Mouse (Mus musculus): ENCODE results near the gene Olfr140. TPM values are rescaled to one million over a fixed set of nuclear protein-coding genes. Genes with fewer than 3 reads are reported as not detected.

The Olfr140 gene
- polyA plus RNA-seq (2014; fragmentation: Illumina TruSeq; extraction: RNeasy Lipid Tissue Mini Kit (QIAGEN cat#74804); ENCODE audit: low read depth, low replicate concordance) = not detected

GRCm38 (mm10) chr2:90063494-90063893, at the start of gene Olfr140:
Olfr140 (minus strand) TSS chr2:90063594.

GRCm38 (mm10) chr2:90035037-90035436, 28.4 kb downstream of the Olfr140 start, which contains the start of gene Olfr1265:
Olfr1265 (plus strand) TSS chr2:90035337.

GRCm38 (mm10) chr2:90025477-90025876, 37.9 kb downstream of the Olfr140 start, which contains the start of gene Olfr1264:
Olfr1264 (minus strand) TSS chr2:90025577.

GRCm38 (mm10) chr2:90011831-90012230, 51.6 kb downstream of the Olfr140 start, which contains the start of gene Olfr1263:
Olfr1263 (plus strand) TSS chr2:90012131.

GRCm38 (mm10) chr2:89999845-90000244, 63.5 kb downstream of the Olfr140 start, which contains the start of gene Olfr1262:
Olfr1262 (plus strand) TSS chr2:90000145.

Other genes with a start within 250 kb of the Olfr140 start
- not detected for gene Olfr1256, start 222.0 kb downstream of the Olfr140 start, polyA plus RNA-seq (2014; fragmentation: Illumina TruSeq; extraction: RNeasy Lipid Tissue Mini Kit (QIAGEN cat#74804); ENCODE audit: low read depth, low replicate concordance)
- not detected for gene Olfr48, start 215.4 kb downstream of the Olfr140 start, polyA plus RNA-seq (2014; fragmentation: Illumina TruSeq; extraction: RNeasy Lipid Tissue Mini Kit (QIAGEN cat#74804); ENCODE audit: low read depth, low replicate concordance)
- not detected for gene Olfr1257, start 185.2 kb downstream of the Olfr140 start, polyA plus RNA-seq (2014; fragmentation: Illumina TruSeq; extraction: RNeasy Lipid Tissue Mini Kit (QIAGEN cat#74804); ENCODE audit: low read depth, low replicate concordance)
- gene Olfr1258, start 136.3 kb downstream of the Olfr140 start, polyA plus RNA-seq (2014; fragmentation: Illumina TruSeq; extraction: RNeasy Lipid Tissue Mini Kit (QIAGEN cat#74804); ENCODE audit: low read depth, low replicate concordance) = not detected
- not detected for gene Olfr1259, start 114.9 kb downstream of the Olfr140 start, polyA plus RNA-seq (2014; fragmentation: Illumina TruSeq; extraction: RNeasy Lipid Tissue Mini Kit (QIAGEN cat#74804); ENCODE audit: low read depth, low replicate concordance)
- not detected for gene Olfr1260, start 89.3 kb downstream of the Olfr140 start, polyA plus RNA-seq (2014; fragmentation: Illumina TruSeq; extraction: RNeasy Lipid Tissue Mini Kit (QIAGEN cat#74804); ENCODE audit: low read depth, low replicate concordance)
- gene Olfr1261, start 72.4 kb downstream of the Olfr140 start, polyA plus RNA-seq (2014; fragmentation: Illumina TruSeq; extraction: RNeasy Lipid Tissue Mini Kit (QIAGEN cat#74804); ENCODE audit: low read depth, low replicate concordance) = not detected
- gene Olfr1262, start 63.4 kb downstream of the Olfr140 start, polyA plus RNA-seq (2014; fragmentation: Illumina TruSeq; extraction: RNeasy Lipid Tissue Mini Kit (QIAGEN cat#74804); ENCODE audit: low read depth, low replicate concordance) = not detected
- gene Olfr1263, start 51.5 kb downstream of the Olfr140 start, polyA plus RNA-seq (2014; fragmentation: Illumina TruSeq; extraction: RNeasy Lipid Tissue Mini Kit (QIAGEN cat#74804); ENCODE audit: low read depth, low replicate concordance) = not detected
- gene Olfr1264, start 38.0 kb downstream of the Olfr140 start, polyA plus RNA-seq (2014; fragmentation: Illumina TruSeq; extraction: RNeasy Lipid Tissue Mini Kit (QIAGEN cat#74804); ENCODE audit: low read depth, low replicate concordance) = not detected
- gene Olfr1265, start 28.3 kb downstream of the Olfr140 start, polyA plus RNA-seq (2014; fragmentation: Illumina TruSeq; extraction: RNeasy Lipid Tissue Mini Kit (QIAGEN cat#74804); ENCODE audit: low read depth, low replicate concordance) = not detected
- gene Olfr1269, start 57.8 kb upstream of the Olfr140 start, polyA plus RNA-seq (2014; fragmentation: Illumina TruSeq; extraction: RNeasy Lipid Tissue Mini Kit (QIAGEN cat#74804); ENCODE audit: low read depth, low replicate concordance) = not detected
- gene Olfr32, start 78.7 kb upstream of the Olfr140 start, polyA plus RNA-seq (2014; fragmentation: Illumina TruSeq; extraction: RNeasy Lipid Tissue Mini Kit (QIAGEN cat#74804); ENCODE audit: low read depth, low replicate concordance) = not detected
- not detected for gene Olfr1270, start 89.5 kb upstream of the Olfr140 start, polyA plus RNA-seq (2014; fragmentation: Illumina TruSeq; extraction: RNeasy Lipid Tissue Mini Kit (QIAGEN cat#74804); ENCODE audit: low read depth, low replicate concordance)
- not detected for gene Olfr1506, start 160.9 kb upstream of the Olfr140 start, polyA plus RNA-seq (2014; fragmentation: Illumina TruSeq; extraction: RNeasy Lipid Tissue Mini Kit (QIAGEN cat#74804); ENCODE audit: low read depth, low replicate concordance)
- not detected for gene Olfr142, start 194.0 kb upstream of the Olfr140 start, polyA plus RNA-seq (2014; fragmentation: Illumina TruSeq; extraction: RNeasy Lipid Tissue Mini Kit (QIAGEN cat#74804); ENCODE audit: low read depth, low replicate concordance)
- gene Olfr1271, start 207.4 kb upstream of the Olfr140 start, polyA plus RNA-seq (2014; fragmentation: Illumina TruSeq; extraction: RNeasy Lipid Tissue Mini Kit (QIAGEN cat#74804); ENCODE audit: low read depth, low replicate concordance) = not detected
- gene Olfr1272, start 229.2 kb upstream of the Olfr140 start, polyA plus RNA-seq (2014; fragmentation: Illumina TruSeq; extraction: RNeasy Lipid Tissue Mini Kit (QIAGEN cat#74804); ENCODE audit: low read depth, low replicate concordance) = not detected